Mouse (Mus musculus) heart, postnatal 25 days (tissue): ENCODE results near the gene Il20rb. TPM values are rescaled to one million over a fixed set of nuclear protein-coding genes. Genes with fewer than 3 reads are reported as not detected.

Source experiments
- DNase-seq: peaks from one replicate; pipeline ENCODE4 v3.0.0; 2022; ENCODE audit warnings: low spot score
- intact Hi-C: fragments of 180-260 bp; cut with DNase I; formaldehyde crosslinking; loops from one replicate; pipeline ENCODE4 v1.15.1; 2025
- total RNA-seq, 2 experiments: library from RNA; stranded (reverse); gene quantifications; 2 replicates each; pipeline ENCODE4 v1.2.3; 2021

Il20rb gene
- total RNA-seq, 2 experiments from 2014 or later, result 0.87 to 1.0 TPM

DNA sequence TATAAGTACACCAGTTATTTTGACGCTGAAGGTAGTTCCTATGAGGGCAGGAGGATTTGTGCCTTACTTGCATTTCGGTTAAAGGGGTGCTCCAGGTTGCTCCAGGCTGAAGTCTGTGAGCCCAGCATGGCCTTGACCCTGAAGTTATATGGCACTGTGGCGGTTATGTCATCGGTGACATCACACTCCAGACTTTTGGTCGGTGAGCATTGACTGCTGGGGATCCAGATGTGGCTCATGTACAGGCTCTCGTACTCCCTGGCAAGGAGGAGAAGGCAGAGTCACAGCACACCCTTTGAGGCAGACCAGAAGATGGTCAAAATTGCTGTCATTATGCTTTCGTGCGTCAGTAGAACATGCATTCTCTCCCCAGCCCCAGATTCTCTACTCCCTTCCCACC, 13.7 kb downstream of the Il20rb start:
- intact Hi-C loops, result no loop called here
- DNase-seq, result no peak

DNA sequence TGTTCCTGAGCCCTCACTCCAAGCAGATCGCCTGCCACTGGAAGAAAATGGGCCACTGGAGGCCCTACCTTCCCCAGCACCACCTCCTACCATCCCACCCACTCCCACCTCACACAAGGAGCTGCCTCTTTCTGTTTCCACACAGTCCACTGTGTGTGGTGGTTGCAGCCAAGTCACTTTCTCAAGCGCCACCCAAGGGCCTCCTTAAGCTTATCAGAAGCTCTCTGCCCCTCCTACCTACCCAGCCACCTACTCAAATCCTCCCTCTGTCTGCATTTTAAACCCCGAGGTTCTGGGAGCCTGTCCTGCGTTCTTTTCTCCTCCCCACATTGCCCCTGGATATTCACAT, 15.0 kb downstream of the Il20rb start:
- intact Hi-C loops, result loop anchor here (1.0 kb wide), 1 partner anchor 36 kb away; no protein-coding TSS in a partner anchor
- no peak for DNase-seq

DNA sequence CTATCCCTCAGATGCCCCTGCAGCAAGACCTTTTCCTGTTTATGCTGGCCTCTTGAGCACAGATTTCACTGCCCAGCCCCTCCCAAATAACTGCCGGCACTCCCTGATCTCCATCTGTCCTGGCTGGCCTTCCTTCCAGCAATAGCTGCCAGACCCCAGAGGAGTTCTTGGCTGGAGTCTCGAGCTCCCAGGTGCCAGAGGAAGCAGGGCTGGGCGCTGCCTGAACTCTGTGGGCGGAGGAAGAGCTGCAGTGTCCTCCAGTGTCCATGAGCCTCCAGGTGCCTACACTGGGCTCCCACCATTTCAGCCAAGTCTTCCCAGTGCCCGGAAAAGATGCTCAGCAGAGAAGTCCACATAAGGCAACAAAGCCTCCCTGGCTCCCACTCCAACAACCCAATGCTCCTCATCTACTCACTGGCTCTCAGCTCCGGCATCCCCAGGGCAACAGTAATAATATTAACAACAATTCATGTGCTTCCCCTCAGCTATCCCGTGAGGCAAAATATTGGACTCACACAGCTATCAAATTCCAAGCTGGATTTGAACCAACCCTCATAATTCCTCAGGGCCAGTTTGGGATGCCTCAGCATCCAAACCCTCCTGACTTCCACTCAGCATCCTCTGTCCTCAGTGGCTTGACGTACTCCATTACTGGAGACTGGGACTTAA, 15.5 kb downstream of the Il20rb start:
- peak; percentile 90 for DNase-seq
- intact Hi-C loops, result loop anchor here (1.0 kb wide), 1 partner anchor 36 kb away; no protein-coding TSS in a partner anchor

DNA sequence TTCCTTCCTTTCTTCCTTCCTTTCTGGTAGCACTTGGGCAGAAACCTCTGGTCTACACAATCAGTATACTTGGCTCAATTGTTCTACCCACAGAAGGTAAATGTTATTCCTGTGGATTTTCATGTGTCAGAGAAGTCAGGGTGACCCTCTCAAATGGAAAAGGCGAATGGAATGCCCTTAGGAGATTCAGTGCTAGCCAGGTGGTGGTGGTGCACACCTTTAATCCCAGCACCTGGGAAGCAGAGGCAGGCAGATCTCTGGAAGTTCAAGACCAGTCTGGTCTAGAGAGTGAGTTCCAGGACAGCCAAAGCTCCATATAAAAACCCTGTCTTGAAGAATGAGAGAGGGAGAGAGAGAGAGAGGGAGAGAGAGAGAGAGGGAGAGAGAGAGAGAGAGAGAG, 16.4 kb downstream of the Il20rb start:
- no peak for DNase-seq
- intact Hi-C loops, result no loop called here

DNA sequence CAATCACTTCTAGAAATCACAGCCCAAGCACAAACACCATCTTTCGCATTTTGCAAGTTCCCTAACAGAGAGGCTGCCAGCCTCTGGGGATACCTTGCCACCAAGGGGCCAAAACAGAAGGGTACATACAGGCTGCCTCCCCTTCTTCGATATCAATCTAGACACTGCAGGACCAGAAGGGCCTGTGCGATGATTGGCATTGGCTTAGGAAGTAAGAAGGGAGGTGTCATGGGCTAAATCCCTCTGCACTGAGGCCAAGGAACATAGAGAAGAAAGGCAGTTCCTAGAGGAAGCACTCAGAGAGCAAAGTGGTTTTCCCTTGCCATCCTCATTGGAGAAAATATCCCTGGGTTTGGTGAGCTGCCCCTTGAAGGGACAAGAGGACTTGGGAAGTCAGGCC, 16.9 kb downstream of the Il20rb start:
- intact Hi-C loops, result no loop called here
- no peak for DNase-seq

DNA sequence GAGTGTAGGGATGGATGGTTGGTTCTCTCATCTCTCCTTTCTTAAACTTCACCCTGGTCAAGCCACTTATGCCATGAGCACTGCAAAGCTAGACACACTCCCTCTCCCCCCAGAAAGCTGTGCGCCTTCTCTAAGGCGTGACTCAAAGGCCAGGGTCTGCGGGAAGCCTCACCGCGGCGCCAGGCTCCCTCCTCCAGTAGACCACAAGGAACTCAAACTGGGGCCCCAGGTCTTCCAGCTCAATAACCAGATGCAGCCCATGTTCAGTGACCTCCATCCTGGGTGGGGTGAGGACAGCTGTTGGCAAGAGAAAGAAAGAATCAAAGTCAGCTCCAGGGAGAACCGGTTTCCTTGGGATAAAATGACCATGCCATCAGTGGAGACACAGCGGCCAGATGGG, 18.4 kb downstream of the Il20rb start:
- no peak for DNase-seq
- intact Hi-C loops, result no loop called here

DNA sequence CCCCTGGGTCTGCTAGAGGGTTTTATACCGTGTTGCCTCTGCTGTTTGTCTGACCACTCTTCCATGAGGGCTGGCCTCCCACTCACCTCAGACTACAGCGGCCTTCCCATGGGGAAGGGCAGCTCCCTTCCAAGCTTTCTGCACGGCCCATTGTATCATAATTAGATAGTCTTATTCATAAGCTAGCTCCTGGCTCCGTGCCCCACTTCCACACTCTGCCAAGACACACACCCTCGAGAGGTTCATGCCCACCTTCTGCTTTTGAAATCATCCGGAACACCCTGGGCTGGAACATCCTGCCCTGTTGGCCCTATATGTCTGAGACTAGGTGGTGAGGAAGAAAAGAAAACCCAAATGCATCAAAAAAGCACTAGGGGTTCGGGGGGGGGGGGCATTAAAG, 18.9 kb downstream of the Il20rb start:
- intact Hi-C loops, result no loop called here
- DNase-seq, result peak; percentile 69

DNA sequence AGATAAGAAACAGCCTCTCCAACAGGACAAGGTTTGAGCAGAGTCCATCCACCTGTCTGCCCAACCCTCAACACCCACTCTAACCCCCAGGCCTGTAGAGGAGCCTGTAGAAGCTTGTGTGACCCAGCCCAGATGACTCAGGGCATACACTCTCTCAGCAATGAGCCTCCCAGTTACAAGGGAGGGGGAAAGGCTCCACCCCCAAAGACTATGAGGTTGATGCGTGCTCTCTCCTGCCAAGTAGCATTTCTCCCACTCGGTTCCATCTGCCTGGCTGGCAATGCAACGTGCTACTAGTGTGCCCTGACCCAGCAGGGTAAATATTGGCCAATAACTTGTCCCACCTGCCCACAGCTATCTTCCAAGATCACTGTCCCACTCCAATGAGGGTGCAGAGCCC, 19.8 kb downstream of the Il20rb start:
- DNase-seq, result no peak

DNA sequence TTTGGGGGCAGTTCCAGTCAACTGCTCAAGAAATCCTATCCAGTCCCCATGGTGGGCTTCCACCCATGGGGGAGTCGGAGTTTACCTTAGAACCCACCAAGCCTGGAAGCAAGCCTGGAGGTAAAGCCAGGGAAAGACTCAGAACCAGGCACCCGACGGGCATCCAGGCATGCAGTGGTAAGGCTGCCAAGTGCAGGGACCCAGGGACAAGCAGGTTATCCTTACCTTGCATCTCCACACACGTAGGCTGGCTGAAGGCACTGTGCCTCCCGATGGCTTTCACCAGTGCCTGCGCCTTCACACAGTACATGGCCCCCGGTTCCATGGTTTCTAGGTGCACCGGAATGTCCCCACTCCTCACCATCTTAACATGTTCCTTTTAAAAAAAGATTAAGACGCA, 20.6 kb downstream of the Il20rb start:
- intact Hi-C loops, result no loop called here
- no peak for DNase-seq

More for the DNA sequence above, 19.8 kb downstream of the Il20rb start:
- intact Hi-C loops, result no loop called here

DNA sequence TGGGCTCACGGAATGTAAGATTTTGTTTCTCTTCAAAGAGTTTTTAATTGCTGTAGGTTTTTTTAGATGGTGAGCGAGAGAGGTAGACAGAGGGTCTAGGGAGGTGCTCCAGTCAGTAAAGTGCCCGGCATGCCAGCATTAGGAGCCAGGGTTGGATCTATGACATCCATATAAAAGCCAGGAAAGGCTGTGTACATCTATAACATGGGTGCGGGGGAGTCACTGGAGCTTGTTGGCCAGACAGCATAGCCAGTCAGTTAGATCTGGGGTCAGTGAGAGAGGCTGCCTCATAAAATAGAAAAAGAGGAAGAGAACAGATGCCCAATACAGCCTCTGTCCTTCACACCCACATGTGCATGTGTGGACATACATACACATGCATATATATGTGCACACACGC, 21.2 kb downstream of the Il20rb start:
- intact Hi-C loops, result no loop called here
- no peak for DNase-seq

DNA sequence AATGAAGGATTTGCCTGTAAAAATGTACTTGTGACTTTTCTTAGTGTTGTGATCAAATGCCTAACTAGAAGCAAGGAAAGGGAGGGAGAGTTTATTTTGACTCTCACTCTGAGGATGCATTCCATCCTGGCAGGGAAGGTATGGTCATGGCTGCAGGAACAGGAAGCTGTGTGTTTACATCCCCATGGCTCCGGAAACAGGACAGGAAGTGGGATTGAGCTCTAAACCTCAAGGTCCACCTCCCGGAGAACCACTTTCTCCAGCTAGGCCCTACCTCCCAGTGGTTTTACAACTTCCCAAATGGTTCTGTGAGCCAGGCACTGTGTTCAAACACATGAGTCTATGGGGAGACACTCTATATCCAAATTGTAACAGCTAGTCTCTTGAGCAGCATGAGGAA, 22.8 kb downstream of the Il20rb start:
- intact Hi-C loops, result no loop called here
- DNase-seq, result no peak

DNA sequence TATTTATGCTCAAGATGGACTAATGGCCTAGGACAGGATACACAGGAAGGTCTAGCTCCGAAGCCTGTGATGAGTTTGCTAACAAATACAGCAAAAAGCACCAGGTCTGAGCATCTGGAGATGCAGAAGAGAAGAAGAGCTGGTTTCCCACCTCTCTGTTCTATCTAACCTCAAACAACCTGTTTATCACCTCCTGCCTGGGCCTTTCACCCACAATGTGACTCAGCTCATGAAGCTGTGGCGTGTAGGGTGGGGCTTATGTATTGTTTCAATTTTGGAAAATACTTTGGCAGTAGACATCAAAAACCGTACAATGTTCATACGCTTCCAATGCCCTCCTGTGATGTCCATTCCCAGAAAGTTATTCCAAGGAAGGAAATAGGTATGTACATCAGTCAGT, 24.5 kb downstream of the Il20rb start:
- no peak for DNase-seq
- intact Hi-C loops, result no loop called here

DNA sequence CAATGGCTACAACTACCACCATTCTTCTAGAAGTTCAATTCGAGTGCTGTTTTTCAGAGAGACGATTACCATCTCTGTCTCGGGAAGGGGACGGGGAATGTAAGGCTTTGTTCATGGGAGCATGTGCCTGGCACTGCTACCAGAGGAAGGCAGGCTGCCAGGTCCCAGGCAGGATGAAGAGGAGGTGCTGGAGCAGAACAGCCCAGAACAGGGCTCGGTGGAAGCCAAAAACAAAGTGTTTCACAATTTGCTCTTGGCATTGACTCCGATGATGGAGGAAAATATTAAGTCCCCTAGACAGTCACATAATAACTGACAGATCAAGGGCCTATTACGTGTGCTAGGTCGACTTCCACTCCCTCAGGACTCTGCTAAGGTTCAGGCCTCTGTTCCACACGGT, 24.9 kb downstream of the Il20rb start:
- DNase-seq, result peak; percentile 52
- intact Hi-C loops, result no loop called here

DNA sequence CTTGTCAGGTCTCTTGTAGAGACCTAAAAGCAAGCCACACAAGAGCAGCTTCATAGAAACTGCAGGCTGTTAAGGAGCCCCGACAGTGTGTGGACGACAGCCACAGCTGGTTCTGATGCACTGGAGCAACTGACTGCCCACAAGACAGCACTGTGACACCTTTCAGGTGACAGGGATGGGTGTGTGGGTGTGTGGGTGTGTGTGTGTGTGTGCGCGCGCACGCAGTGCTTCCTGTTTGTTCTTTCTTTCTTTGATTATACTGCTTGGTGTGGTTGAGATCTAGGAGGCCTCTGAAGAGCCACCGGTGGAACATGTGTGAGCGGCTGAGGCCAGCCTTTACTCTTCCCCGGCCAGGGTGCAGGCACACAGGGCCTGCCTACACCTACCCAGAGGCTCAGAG, 26.4 kb downstream of the Il20rb start:
- no peak for DNase-seq
- intact Hi-C loops, result no loop called here

DNA sequence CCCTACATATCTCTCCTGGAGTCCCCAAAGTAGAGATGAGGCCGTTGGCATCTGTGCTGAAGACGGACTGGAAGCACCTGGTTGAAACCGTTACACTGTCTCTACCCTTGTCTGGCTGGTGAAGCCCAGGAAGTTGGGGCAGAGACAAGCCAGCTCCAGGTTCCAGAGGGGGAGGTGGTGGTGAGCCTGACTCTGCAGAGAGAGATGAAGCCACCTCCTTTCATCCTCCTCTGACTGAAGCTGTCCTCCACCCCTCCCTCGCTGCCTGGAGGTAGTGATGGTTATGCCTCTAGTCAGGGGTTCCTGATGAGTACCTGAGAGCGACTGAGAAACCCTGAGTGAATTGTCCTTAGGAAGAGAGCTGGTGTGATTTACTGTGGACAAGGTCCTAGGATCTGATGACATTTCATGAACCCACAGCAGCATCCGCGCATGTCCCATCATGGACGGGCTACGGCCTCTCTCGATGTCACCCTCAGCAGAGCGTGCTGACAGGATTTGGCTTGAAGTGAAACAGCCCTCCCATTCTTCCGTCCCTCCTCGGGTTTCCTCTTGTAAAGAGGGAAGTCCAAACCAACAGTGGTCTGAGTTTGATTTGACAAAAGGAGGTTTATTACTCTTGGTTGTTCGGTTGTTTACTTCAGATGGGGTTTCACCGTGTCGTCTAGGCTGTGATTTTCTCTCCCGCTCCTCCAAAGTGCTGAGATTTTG, 28.5 kb downstream of the Il20rb start:
- no peak for DNase-seq
- intact Hi-C loops, result loop anchor here (5.0 kb wide), 1 partner anchor 699 kb away; no protein-coding TSS in a partner anchor

DNA sequence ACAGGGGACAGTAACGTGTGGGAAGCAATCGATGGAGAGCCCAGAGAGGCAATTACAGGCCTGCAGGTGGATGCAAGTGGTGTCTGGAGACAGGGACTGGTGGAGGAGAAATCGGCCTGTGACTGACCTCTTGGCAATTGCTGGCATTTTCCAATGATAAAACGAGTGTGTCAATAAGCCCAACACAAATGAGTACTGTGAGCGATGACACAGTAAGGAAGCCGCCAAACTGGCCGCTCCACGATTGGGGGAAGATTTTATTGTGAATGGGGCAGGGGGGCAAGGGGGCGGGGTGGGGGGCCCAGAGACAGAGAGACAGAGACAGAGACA, 32.0 kb downstream of the Il20rb start:
- intact Hi-C loops, result loop anchor here (1.0 to 2.0 kb wide), 4 partner anchors 40 to 464 kb away; no protein-coding TSS in a partner anchor
- no peak for DNase-seq

DNA sequence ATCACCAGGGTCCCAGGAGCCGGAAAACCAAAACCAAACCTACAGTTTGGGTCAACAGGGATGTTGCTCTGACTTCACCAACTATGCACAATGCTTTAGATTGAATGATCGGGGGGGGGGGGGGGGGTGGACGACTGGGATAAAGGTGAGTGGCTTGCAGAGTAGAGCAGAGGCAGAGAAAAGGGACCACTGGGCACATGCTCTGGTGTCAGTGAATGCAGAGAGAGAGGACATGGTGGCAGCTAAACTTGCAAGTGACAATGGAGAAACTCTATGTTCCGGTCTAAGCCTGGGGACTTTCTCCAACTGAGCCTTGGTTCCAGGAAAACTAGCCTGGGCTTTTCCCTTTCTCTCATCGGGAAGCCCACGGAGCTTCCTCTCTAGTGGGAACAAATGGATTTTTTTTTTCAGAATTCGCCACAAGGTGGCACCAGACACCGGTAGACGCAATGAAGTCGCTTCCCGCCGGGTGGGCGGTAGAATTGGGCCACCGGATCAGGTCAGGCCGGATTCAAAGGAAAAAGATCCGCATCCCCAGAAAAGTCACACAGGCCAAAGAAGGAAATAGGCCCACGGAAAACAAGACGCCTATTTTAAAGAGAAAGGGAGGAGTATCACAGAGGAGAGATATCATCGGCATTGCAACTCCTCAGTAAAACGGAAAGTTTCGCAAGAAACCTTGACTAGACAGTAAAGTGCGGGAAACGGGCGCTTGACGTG, 32.5 kb downstream of the Il20rb start:
- peak; percentile 59 for DNase-seq
- intact Hi-C loops, result loop anchor here (1.0 to 2.0 kb wide), 4 partner anchors 41 to 465 kb away; no protein-coding TSS in a partner anchor

DNA sequence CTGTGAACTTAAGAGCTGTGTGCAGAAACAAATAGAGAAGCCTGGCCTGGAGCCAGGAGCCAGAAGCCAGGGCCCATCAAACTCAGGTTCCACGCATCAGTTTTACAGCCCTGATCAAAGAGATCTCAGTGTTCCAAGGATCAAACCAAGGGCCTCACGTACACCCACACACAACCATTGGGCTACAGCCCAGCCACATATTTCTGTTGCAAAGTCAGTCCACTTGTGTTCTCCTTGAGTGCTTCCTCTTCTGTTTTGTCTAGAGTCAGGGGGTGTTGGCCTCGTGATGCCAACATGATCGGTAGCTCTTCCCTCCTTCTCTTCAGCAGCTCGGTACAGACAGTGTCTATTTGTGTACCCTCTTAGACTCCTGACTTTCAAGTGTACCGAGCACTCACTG, 34.2 kb downstream of the Il20rb start:
- intact Hi-C loops, result no loop called here
- DNase-seq, result no peak

DNA sequence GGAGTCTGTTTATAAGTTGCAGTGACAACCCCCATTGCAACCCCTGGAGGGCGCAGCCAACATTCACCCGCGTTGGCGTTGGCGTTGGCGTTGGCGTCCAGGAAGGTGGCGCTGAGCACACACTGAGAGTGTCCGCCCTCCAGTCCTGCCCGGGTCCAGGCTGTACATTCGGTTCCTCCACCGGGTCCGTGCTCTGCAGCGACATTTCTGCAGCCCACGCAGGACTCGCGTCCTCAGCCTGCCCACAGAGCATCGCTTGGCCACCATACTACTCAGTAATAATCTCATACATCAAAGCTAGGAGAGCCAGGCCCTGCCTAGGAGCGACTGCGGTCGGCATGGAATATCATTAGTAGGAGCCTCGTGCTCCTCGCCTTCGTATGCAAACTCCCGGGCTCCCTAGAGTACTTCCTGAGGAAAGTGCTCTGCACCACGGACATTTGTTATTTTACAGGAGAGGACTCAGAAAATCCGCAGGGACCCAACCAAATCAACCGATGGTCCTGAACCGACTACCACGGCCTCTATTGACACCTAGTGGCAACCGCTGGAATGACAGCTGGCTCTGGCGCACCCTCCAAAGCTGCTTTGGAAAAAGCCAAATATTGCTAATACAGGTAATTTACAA, 40.4 kb downstream of the Il20rb start:
- no peak for DNase-seq
- intact Hi-C loops, result loop anchor here (1.0 kb wide), 1 partner anchor 599 kb away; no protein-coding TSS in a partner anchor

DNA sequence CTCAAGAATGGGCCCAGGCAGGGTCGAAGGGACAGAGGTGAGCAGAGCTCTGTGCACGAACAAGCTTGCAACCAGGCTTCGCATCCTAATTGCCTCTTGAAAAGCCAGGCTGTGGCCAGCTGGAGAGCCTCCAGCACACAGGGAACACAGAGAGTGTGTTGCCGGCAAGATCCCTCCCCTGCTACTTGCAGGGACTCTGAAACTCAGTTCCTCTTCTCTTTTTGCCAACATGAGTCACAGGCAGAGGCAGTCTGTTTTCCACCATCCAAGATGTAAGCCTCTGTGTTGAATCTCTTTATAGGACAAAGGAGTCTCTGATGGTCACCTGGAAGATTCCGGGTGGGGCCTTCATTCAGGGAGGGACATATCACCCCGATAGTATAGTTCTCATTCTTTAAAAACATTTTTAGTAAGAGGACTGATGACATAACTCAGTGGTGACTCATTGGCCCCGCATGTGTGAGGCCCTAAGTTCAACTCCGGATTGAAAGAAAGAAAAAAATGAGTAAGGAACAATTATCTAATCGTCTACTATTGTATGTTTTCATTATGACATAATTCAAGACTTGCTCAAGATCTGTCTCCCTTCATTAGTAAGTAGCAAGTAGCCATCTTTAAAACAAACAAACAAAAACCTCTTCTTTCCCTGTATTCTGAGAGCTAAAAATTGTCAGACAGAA, 46.3 kb downstream of the Il20rb start:
- intact Hi-C loops, result no loop called here

More for the DNA sequence above, 46.3 kb downstream of the Il20rb start:
- no peak for DNase-seq
